In genomic region chr11:62456483-62457172, GRCm38 (mm10) we compare ENCODE assay signal across 8 mouse cellular contexts. TPM values are rescaled to one million over a fixed set of nuclear protein-coding genes. Genes with fewer than 3 reads are reported as not detected.
DNase-seq lines count a peak whose midpoint lies in the region; ATAC-seq and TF ChIP-seq lines count a peak whose summit lies in the region.

No protein-coding gene starts in this region.

- peak overlapping the region; percentile 99 for H3K9ac ChIP-seq in embryonic facial prominence, embryonic 14.5 days (ENCODE audit: low read depth, low read length)
- H3K9ac ChIP-seq in heart, embryonic 15.5 days, result peak overlapping the region; percentile 100

- no peak for TF ChIP-seq CTCF in G1E (IDR thresholded peaks at IDR 0.05; ENCODE audit: low read depth, low read length)

- peaks cover 32% of the 10 kb centered on the region for H3K4me1 ChIP-seq in G1E (ENCODE audit: insufficient read depth, low read depth, low read length)
- H3K4me1 ChIP-seq in embryonic facial prominence, embryonic 14.5 days (ENCODE audit: control insufficient read depth, insufficient read depth, low read length), result peaks cover 3% of the 10 kb centered on the region; the same call in 1 of the 2 replicates
- peaks cover 18% of the 10 kb centered on the region for H3K4me1 ChIP-seq in heart, embryonic 15.5 days (replicated peaks)

- no peaks in the 10 kb centered on the region for H3K9me3 ChIP-seq in G1E (replicated peaks)
- H3K9me3 ChIP-seq in embryonic facial prominence, embryonic 14.5 days (ENCODE audit: control insufficient read depth, low read length), result no peaks in the 10 kb centered on the region
- no peaks in the 10 kb centered on the region for H3K9me3 ChIP-seq in heart, embryonic 15.5 days (replicated peaks)

- WGBS in embryonic facial prominence, embryonic 14.5 days, result under 1% methylated on average over 30 of the region's 42 CpGs
- WGBS in heart, embryonic 15.5 days, result under 1% methylated on average over 41 of the region's 42 CpGs

- ATAC-seq in G1E (ENCODE audit: extremely low read depth, insufficient number of reproducible peaks, low FRiP score, poor library complexity, severe bottlenecking), result 0 out of 2 replicates have a peak, but pooled peaks have one; percentile 10
- peak; percentile 76 for ATAC-seq in embryonic facial prominence, embryonic 14.5 days (ENCODE audit: low read depth)
- peak; percentile 69 for ATAC-seq in heart, embryonic 15.5 days (replicated peaks; ENCODE audit: insufficient number of reproducible peaks, insufficient read depth, low FRiP score, low read depth)

- H3K27ac ChIP-seq in embryonic facial prominence, embryonic 14.5 days (replicated peaks; ENCODE audit: low read depth, low read length), result peak overlapping the region; percentile 97
- peak overlapping the region; percentile 99 for H3K27ac ChIP-seq in heart, embryonic 15.5 days

- peaks cover 20% of the 10 kb centered on the region for H3K36me3 ChIP-seq in G1E (replicated peaks)
- 0 out of 2 replicates have a peak, but pooled peaks cover 1% of the 10 kb centered on the region for H3K36me3 ChIP-seq in embryonic facial prominence, embryonic 14.5 days (ENCODE audit: control insufficient read depth, insufficient read depth, low read length)
- H3K36me3 ChIP-seq in heart, embryonic 15.5 days, result no peaks in the 10 kb centered on the region

- peak; percentile 15 for DNase-seq in G1E (ENCODE audit: low spot score)
- peak; percentile 19 for DNase-seq in adrenal gland, postnatal 25 days
- DNase-seq in embryonic facial prominence, embryonic 14.5 days (ENCODE audit: low spot score), result peak; percentile 74
- peak; percentile 20 to 23 for DNase-seq in layer of hippocampus, adult 8-10 months (ENCODE audit: low spot score in 2 of 2)
- DNase-seq in lung, postnatal 10 days, result peak; percentile 51
- DNase-seq in ovary, postnatal 14 days (ENCODE audit: low spot score), result peak; percentile 42
- DNase-seq in yolk sac, embryonic 10.5 days (ENCODE audit: low spot score), result peak; percentile 81

- peak overlapping the region; percentile 87 for H3K4me2 ChIP-seq in embryonic facial prominence, embryonic 14.5 days (ENCODE audit: low read depth, low read length)
- H3K4me2 ChIP-seq in heart, embryonic 15.5 days, result peak overlapping the region; percentile 84

- peak overlapping the region; percentile 81 for H3K4me3 ChIP-seq in G1E (ENCODE audit: low read depth, low read length)
- peak overlapping the region; percentile 97 for H3K4me3 ChIP-seq in embryonic facial prominence, embryonic 14.5 days (ENCODE audit: low read depth, low read length)
- peak overlapping the region; percentile 95 for H3K4me3 ChIP-seq in heart, embryonic 15.5 days

- H3K27me3 ChIP-seq in G1E (ENCODE audit: insufficient read depth, low read length), result no peaks in the 10 kb centered on the region
- no peaks in the 10 kb centered on the region for H3K27me3 ChIP-seq in embryonic facial prominence, embryonic 14.5 days (replicated peaks; ENCODE audit: control insufficient read depth, insufficient read depth, low read length)
- H3K27me3 ChIP-seq in heart, embryonic 15.5 days, result no peaks in the 10 kb centered on the region

RNA-seq across cellular contexts. Expression of gene Pigl, which starts 1.6 kb away (rescaled TPM):
- total RNA-seq in G1E (2014; fragmentation: Nextera tagmentation), result 32.9 TPM in 2 replicates
- total RNA-seq in G1E (2017), result 4.8 and 5.3 TPM in 2 replicates
- polyA plus RNA-seq in G1E (2012), result 2.8 and 2.9 TPM in 2 replicates
- total RNA-seq in adrenal gland, postnatal 25 days (2021), result 7.9 and 12.0 TPM in 2 replicates
- 6.6 and 8.5 TPM in 2 replicates for polyA plus RNA-seq in embryonic facial prominence, embryonic 14.5 days (2014; fragmentation: Nextera tagmentation; extraction: Ambion mirVana)
- 5.1 and 7.2 TPM in 2 replicates for polyA plus RNA-seq in heart, embryonic 15.5 days (2015; fragmentation: Nextera tagmentation; extraction: Ambion mirVana)
- total RNA-seq in layer of hippocampus, adult 8-10 months (2022), result 1 to 10 TPM; 5.8 to 8.3 (median 6.9) TPM

RNA-seq across cellular contexts. Expression of gene Ncor1, which starts 1.7 kb away (rescaled TPM):
- 629 and 697 TPM in 2 replicates for total RNA-seq in G1E (2014; fragmentation: Nextera tagmentation)
- total RNA-seq in G1E (2017), result 167 and 214 TPM in 2 replicates
- 69.9 and 77.2 TPM in 2 replicates for polyA plus RNA-seq in G1E (2012)
- total RNA-seq in adrenal gland, postnatal 25 days (2021), result 241 and 268 TPM in 2 replicates
- 144 and 154 TPM in 2 replicates for polyA plus RNA-seq in embryonic facial prominence, embryonic 14.5 days (2014; fragmentation: Nextera tagmentation; extraction: Ambion mirVana)
- polyA plus RNA-seq in heart, embryonic 15.5 days (2015; fragmentation: Nextera tagmentation; extraction: Ambion mirVana), result 112 and 113 TPM in 2 replicates
- 100 to 1,000 TPM; 269 to 325 (median 294) TPM for total RNA-seq in layer of hippocampus, adult 8-10 months (2022)

Comparison
In these comparisons a context has a peak if more than half of its experiments do, and no peak if none do; other contexts are left out.
1. Peak in every context shown above with its lines: DNase-seq, ATAC-seq, H3K4me3 ChIP-seq and H3K27ac ChIP-seq.
2. ATAC-seq: peak in every context shown above with its lines; median percentile 76 in embryonic facial prominence, embryonic 14.5 days; 69 in heart, embryonic 15.5 days; 10 in G1E.
3. DNase-seq: peak in every context shown above with its lines; median percentile 81 in yolk sac, embryonic 10.5 days; 74 in embryonic facial prominence, embryonic 14.5 days; 51 in lung, postnatal 10 days; 42 in ovary, postnatal 14 days; 22 in layer of hippocampus, adult 8-10 months; 19 in adrenal gland, postnatal 25 days; 15 in G1E.